19 mouse cellular contexts compared by ENCODE assay signal in the genomic region with DNA sequence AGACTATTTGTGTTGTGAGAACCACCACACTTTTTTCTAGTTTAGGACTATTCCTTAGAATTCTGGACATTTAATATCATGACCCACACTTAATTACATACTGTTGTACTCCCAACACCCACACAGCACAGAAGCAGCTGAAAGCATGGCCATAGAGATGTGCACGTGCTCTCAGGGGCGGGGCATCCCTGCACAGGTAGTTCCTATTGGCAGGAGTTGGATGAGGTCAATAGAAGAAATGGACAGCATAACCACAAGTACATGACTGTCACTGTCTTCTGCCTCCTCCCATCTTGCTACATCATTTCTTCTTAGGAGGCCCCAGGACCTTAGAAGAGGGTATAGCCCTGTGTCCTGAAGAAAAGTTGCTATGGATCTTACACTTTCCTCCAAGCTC.
A peak's percentile ranks its signal among the peaks of the same experiment; 100 is the strongest.
DNase-seq lines count a peak whose midpoint lies in the region; ATAC-seq and TF ChIP-seq lines count a peak whose summit lies in the region.
"Had no signal": no experiment of that assay in that cellular context is flagged by ENCODE, and none has a peak within 500 bp of the region (broad histone marks: within the 10 kb centered on the region; RNA-seq: fewer than 3 reads in every experiment).

No protein-coding gene starts in this region.

- DNase-seq in spleen, postnatal 36 days (ENCODE audit: low spot score in 2 of 2) = peak; percentile 38 to 48
- no peak for DNase-seq in spleen, postnatal 14 days (ENCODE audit: low spot score in 2 of 2)
- no peak for DNase-seq in gastrocnemius, postnatal 36 days
- DNase-seq in cerebellum, adult 18-20 months = no peak
- no peak for DNase-seq in urinary bladder, postnatal 14 days (ENCODE audit: low spot score)
- DNase-seq: adrenal gland, postnatal 14 days; cerebellum, adult 8-10 months; cerebellum, postnatal 36 days; heart, postnatal 4 days; kidney, adult 11 months had no signal

- peak overlapping the region; percentile 78 for H3K27ac ChIP-seq in bone marrow macrophage, adult 2 months (ENCODE audit: insufficient read depth, low read depth, low read length)
- H3K27ac ChIP-seq: embryonic facial prominence, embryonic 10.5 days; forebrain, embryonic 13.5 days; heart, embryonic 13.5 days; hindbrain, embryonic 13.5 days; hindbrain, postnatal 0 days had no signal

- intact Hi-C loops in gastrocnemius, postnatal 36 days (cut with DNase I) = no loop called here

- H3K4me1 ChIP-seq in bone marrow macrophage, adult 2 months (ENCODE audit: control insufficient read depth, insufficient read depth, low read length) = peaks cover 31% of the 10 kb centered on the region

- TF ChIP-seq POLR2A in bone marrow macrophage, adult 2 months (IDR thresholded peaks at IDR 0.05; ENCODE audit: borderline replicate concordance, low read depth, low read length) = no peak

- no peak for TF ChIP-seq CTCF in bone marrow macrophage, adult 2 months (IDR thresholded peaks at IDR 0.05; ENCODE audit: low read depth, low read length)

- H3K4me3 ChIP-seq in bone marrow macrophage, adult 2 months (ENCODE audit: insufficient read depth, low read length) = no peak overlapping the region
- H3K4me3 ChIP-seq: embryonic facial prominence, embryonic 10.5 days; forebrain, embryonic 13.5 days; heart, embryonic 13.5 days; hindbrain, embryonic 13.5 days had no signal

- peak; percentile 56; the same call in 1 of the 2 replicates for ATAC-seq in monocyte, adult 5-6 weeks (replicated peaks; ENCODE audit: insufficient number of reproducible peaks, low FRiP score, low TSS enrichment, poor library complexity, severe bottlenecking)
- ATAC-seq: activated CD4-positive, CD25-positive, alpha-beta regulatory T cell, adult 4 months; forebrain, embryonic 13.5 days; hindbrain, postnatal 0 days; Patski had no signal

Comparison
In these comparisons a context has a peak if more than half of its experiments do, and no peak if none do; other contexts are left out.
1. DNase-seq: peak in spleen, postnatal 36 days (2 of 2); none in spleen, postnatal 14 days (0 of 2), gastrocnemius, postnatal 36 days (0 of 2), cerebellum, adult 18-20 months (0 of 2) and urinary bladder, postnatal 14 days (single experiment).